Mouse (Mus musculus) cerebellum, adult 11 months (tissue): Measurements from ENCODE around the gene Gm4858.
"Not testable (repeated sequence)": the region's sequence is repeated elsewhere in the genome, so short reads cannot be mapped to it uniquely, and the experiment has no call there.

Experiments
- DNase-seq: peaks from one replicate; pipeline ENCODE4 v3.0.0; 2022

Gm4858 gene

DNA sequence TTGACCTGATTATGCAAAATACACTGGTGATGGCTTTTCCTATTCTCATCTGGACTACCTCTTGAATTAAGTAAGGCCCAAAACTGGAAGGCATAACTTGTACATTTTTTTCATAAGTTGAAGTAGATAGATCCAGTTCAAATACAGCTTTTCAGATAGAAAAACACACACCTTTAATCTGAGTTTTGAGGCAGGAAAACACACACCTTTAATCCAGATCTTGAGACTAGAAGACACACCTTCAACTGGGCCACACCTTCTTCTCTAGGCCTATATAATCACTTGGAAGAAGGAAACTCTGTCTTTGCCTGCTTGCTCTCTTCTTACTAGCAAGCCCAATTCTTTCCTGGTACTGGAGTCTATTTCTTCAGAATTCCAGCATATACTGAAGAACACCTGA is at the start of gene Gm4858:
Gene Gm4858, plus strand, starts transcription at position 301 of the 400 bp plus-strand sequence.
- DNase-seq, result not testable (repeated sequence)

DNA sequence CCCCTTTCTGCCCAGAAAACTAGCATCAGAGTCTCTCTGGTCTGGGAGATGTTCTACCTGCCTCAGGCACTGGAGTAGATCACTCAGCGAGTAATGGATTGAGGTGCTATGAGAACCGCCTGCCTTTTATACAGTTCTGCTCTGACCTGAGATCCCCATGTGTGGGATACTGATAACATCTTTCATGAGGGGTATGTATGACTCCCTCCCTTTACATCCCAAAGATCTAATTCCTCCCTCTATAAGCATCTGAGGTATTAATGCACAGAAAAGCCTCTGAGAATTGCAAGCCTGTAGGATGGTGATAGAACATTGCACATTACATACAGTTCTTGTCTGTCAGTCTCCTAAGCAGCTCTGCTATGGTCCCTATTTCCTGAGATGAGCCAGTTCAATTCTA is 49.7 kb upstream of the Gm4858 start, which contains the start of gene Lce1m:
Gene Lce1m, minus strand, starts transcription at position 101 of the 400 bp plus-strand sequence.
- no peak for DNase-seq

DNA sequence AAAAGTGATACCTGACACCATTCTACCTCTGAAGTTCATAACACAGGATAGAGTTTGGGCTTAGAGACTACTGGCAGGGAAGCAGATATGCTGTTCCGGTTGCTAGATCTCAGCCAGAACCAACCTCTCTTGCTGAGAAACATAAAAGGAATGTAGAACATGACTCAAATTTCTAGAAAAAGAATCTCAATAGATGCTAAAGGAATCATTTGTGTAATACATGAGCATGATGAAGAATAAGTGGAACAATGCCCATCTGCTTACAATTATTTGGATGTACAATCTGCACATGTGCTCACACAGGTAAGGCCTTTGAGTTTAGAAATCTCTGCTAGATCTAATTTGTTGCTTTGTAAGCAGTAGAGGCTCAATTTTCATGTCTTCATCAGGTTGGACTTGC is 47.5 kb upstream of the Gm4858 start:
- DNase-seq, result no peak

DNA sequence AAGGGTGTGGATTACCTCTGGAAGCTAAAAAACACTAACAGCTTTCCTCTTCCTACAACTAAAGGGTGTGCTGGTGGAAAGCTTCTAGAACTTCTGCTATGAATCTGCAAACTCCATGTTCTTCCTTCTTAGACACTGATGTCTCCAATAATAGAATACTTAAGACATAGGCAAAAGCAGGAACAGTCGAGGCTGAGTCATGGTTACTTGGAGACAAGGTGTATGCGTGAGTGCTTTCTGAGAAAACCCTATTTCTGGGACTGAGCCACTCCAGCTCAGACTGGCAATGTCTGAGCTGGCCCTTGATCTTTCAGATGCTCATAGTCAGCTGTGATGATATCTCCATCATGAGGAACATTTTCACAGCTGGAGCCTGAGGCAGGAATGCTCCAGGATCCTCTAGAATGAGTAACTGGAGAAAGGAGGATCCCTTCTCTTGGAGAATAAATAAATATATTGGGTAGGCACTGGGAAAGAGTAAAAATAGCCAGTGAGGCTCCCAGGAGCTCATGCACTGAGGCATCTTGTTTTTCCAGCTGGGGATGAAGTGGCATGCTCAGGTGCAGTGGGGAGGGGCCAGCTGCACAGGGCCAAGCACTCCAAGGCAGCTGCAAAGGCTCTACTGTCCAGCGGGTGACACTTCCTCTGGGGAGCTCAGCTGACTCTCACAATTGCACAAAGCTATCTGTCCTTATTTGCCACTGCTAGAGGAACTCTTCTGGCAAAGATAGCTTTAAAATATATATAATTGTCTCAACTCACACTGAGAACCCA is 45.0 kb upstream of the Gm4858 start:
- DNase-seq, result no peak

DNA sequence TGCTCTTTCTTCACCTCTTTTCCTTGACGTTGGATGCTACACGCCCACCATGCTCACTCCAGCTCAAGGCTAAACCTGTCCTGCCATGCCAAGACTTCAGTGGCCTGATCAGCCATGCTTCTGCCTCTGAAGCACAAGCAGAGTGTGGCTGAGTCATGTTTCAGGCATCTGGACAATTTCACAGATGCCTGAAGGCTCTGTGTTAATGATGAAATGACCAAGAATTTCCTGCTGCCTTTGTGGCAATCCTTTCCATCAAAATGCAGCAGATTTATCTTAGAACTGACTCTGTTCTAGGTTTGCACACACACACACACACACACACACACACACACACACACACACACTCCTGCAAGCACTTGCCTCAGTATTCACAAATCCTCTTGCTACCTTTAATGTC is 43.1 kb upstream of the Gm4858 start:
- DNase-seq, result no peak

DNA sequence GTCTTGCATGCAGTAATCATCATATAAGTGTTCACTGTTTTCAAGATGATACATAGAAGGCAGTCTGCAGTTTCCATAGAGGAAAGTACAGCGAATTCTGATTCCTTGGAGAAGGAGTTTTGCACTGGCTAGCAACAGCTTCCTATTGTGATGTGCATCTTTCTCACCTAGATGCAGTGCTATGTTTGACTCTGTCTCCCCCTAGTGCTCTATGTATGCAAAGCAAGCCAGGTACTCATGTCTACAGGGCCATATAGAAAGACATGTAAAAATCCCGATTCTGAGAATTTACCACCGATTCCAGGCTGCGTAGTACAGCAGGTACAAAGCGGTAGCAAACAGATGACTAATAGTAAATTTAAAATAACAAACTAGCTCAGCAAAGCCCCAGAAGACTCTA is 37.2 kb upstream of the Gm4858 start:
- peak; percentile 2 for DNase-seq

DNA sequence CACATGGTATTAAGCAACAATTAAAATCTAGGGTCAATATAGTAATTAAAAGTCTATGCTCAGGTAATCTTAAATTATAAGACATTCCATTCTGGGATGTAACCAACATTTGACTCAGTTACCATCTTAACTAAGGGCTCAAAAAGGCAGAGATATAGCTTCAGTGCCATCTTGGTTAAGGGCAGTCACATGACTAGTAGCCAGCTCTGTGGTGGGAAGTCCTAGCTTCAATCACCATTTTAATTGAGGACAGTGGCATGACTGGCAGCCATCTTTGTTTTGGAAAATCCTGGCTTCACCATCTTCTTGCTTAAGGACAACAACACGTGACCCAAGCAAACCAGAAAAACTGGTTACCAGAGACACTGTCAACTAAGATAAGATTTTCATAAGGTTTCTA is 18.4 kb upstream of the Gm4858 start:
- DNase-seq, result no peak

DNA sequence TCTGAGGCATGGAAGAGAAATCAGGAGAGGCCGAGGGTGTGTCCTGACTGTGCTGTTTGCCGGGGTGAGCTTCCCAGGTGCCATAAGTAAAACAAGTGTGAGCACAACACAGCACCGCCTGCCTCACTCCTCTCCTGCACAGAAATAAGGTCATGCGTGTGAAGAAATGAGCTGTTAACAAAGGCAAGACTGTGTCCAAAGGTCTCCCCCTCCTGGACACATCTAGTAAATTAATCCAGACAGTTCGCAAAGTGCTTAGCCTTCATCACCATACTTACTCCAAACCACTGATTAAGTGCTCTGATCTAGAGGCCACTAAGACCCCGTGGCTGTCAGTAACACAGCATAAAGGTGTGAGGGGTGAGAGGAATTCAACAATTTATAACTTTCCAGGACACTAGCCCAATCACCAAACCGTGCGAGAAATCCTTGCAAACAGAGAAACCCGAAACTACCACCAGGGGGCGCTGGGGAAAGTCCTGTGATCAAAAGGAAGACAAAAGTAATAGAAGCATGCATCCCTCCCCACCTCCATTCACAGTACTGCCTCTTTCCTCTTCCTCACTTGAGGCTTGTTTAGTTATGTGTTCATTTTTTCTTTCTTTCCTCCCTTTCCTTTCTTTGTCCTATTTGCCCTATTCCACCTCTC is 15.7 kb upstream of the Gm4858 start:
- no peak for DNase-seq

DNA sequence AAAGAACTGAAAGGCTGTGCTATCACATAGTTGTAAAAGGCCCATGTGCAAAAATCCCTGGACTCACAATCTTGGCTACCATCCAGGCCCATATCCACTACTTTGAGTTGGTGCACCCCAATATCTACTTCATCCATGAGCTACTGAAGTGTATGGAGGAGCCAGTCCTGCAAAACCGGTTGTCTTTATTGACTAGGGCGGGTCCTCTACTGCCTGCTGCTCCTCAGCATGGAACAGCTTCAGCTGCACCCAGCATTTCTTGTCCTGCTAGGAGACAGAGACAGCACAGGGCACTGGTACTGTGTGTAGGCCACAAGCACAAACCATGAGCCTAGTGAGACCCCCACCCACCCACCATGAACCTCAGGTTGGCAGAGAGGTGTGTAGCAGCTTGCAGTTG is 18.0 kb downstream of the Gm4858 start:
- no peak for DNase-seq

DNA sequence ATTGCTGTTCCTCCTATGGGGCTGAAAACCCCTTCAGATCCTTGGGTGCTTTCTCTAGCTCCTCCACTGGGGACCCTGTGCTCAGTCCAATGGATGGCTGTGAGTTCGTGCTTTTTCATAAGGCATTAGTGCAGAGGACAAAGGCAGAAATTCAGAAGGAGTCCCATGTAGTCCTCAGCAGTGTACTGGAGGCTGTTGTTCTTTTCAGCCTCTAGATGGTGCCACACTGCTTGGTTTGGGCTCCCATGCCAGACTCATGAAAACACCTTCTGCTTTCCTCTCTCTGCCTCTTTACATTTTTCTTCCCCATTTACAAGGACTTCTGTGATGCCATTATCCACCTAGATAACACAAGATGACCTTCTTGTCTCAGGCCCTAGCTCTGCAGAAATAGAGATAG is 25.0 kb downstream of the Gm4858 start:
- DNase-seq, result not testable (repeated sequence)

DNA sequence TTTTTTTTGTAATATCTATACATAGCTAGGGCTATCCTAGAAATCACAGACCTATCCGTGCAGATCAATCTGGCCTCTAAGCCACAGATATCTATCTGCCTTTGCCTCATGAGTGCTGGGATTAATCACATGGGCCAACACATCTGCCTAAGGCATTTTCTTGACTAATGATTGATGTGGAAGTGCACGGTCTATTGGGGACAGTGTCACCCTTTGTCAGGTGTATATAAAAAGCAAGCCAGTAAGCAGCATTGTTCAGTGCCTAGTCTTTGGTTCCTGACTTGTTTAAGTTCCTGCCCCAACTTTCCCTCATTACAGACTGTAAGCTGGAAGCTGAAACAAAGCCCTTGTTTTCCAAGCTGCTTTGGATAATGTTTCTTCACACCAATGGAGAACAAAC is 27.8 kb downstream of the Gm4858 start:
- no peak for DNase-seq

DNA sequence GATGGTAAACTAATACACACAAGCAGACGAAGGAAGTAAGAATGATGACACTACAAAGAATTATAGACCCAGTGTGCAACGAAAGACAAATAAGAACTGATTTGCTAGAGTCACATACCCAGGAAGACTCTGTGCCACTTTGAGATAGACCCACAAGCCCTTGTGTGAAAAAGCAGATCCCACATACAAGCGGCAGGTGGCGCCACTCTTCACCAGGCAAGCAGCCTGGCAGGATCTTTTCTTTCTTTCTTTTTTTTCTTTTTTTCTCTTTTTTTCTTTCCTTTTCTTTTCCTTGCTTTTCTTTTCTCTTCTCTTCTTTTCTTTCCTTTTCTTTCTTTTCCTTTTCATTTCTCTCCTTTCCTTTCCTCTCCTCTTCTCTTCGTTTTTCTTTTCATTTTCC is 43.0 kb downstream of the Gm4858 start:
- no peak for DNase-seq

DNA sequence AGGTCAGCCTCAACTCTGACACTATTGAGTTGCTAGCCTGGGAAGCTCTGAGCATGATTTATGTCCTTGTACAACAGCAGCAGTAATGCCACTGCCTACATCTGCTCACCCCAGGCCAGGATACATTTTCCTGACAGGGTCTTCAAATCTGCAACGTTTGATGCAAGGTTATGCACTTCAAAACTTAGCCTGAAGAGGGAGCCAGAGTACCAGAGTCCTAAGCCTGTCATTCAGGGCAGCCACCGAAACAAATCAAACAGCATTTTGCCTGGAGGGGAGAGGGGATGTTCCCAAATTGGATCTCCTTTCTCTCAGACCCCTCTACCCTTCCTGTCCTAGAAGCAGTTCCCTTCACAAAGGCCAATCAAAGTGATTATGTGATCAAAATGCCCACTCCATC is 45.9 kb downstream of the Gm4858 start:
- no peak for DNase-seq

DNA sequence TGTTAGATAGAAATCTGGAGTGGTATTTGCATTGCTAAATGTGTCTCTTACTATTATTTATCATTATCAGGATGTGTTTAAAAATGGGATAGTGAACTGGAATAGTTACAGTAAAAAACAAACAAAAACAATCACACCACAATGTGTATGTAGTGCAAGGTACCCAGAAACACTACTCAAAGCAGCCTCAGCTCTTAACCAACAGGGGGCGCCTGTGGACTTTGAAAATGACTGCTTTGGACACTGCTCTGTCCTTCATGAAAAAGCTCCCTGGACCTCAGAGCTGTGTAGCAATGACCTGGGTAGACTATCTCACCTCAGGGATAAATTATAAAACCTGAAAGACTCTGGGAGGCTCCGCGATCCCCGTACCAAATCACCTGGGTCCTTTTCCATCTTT is 50.5 kb downstream of the Gm4858 start:
- DNase-seq, result no peak
